Mouse (Mus musculus) midbrain, postnatal 0 days (tissue): ENCODE data around the gene Zfp599. TPM values are rescaled to one million over a fixed set of nuclear protein-coding genes. Genes with fewer than 3 reads are reported as not detected.

Source experiments
- ATAC-seq: fragments of 200-750 bp; cut with Nextera tagmentation; 2 replicates; pipeline ENCODE4 v1.8.0; 2017; ENCODE audit warnings: moderate number of reproducible peaks, mild to moderate bottlenecking, moderate TSS enrichment, moderate library complexity; ENCODE audit not compliant: low FRiP score
- DNase-seq: peaks from one replicate; pipeline ENCODE4 v3.0.0-alpha.2; 2015; ENCODE audit warnings: low spot score
- H3K27ac ChIP-seq: fragments of 300-500 bp; sonication (generic); 2 replicates; pipeline ENCODE4 v1.5.1; 2014; ENCODE audit warnings: low read depth, mild to moderate bottlenecking, low read length, mixed read lengths
- H3K27me3 ChIP-seq: fragments of 300-500 bp; sonication (generic); 2 replicates; pipeline ENCODE4 v1.6.1; 2014; ENCODE audit warnings: low read length, control low read depth, mixed read lengths; ENCODE audit not compliant: insufficient read depth
- H3K36me3 ChIP-seq: fragments of 300-500 bp; sonication (generic); 2 replicates; pipeline ENCODE4 v1.6.1; 2014; ENCODE audit warnings: low read length, control low read depth, mixed read lengths; ENCODE audit not compliant: insufficient read depth
- H3K4me1 ChIP-seq: fragments of 300-500 bp; sonication (generic); 2 replicates; pipeline ENCODE4 v1.6.1; 2014; ENCODE audit warnings: mild to moderate bottlenecking, control low read depth, antibody characterized with exemption, low read length, mixed read lengths; ENCODE audit not compliant: insufficient read depth
- H3K4me2 ChIP-seq: fragments of 300-500 bp; sonication (generic); 2 replicates; pipeline ENCODE4 v1.6.1; 2014; ENCODE audit warnings: low read depth, mild to moderate bottlenecking, low read length, mixed read lengths; ENCODE audit not compliant: poor library complexity, severe bottlenecking
- H3K4me3 ChIP-seq: fragments of 300-500 bp; sonication (generic); 2 replicates; pipeline ENCODE4 v1.5.1; 2014; ENCODE audit warnings: low read depth, mild to moderate bottlenecking, low read length, moderate library complexity
- H3K9ac ChIP-seq: fragments of 300-500 bp; sonication (generic); replicated peaks from 2 replicates; pipeline ENCODE4 v1.6.1; 2014; ENCODE audit warnings: mild to moderate bottlenecking, low read length, moderate library complexity, mixed read lengths; ENCODE audit not compliant: poor library complexity, severe bottlenecking
- H3K9me3 ChIP-seq: fragments of 300-500 bp; sonication (generic); 2 replicates; pipeline ENCODE4 v1.6.1; 2016; ENCODE audit warnings: low read length, control low read depth
- CTCF ChIP-seq: IDR thresholded peaks from 2 replicates; pipeline ENCODE4 v1.5.1; 2016; ENCODE audit warnings: antibody characterized with exemption, mild to moderate bottlenecking
- WGBS: fragments of 180-500 bp; shearing (Covaris S2); extraction: QIAGEN DNeasy Blood & Tissue Kit; methylation state at CpG from one replicate; pipeline ENCODE4 v1.1.7; 2014; 5-methylcytosine and 5-hydroxymethylcytosine counted together
- polyA plus RNA-seq: library from polyadenylated mRNA; unstranded; fragments of >200 nt; fragmentation: Nextera tagmentation; extraction: Ambion mirVana; gene quantifications from 2 replicates; pipeline ENCODE4 v1.2.1, GENCODE M21; 2015
- total RNA-seq: library from RNA; depleted of rRNA; stranded (reverse); fragments of >200 nt; gene quantifications from 2 replicates; pipeline ENCODE4 v1.2.3, GENCODE M21; 2014; rRNA removed

Zfp599 gene
- total and polyA plus RNA-seq, 2 experiments from 2014 or later = 4.7 to 7.2 TPM

DNA sequence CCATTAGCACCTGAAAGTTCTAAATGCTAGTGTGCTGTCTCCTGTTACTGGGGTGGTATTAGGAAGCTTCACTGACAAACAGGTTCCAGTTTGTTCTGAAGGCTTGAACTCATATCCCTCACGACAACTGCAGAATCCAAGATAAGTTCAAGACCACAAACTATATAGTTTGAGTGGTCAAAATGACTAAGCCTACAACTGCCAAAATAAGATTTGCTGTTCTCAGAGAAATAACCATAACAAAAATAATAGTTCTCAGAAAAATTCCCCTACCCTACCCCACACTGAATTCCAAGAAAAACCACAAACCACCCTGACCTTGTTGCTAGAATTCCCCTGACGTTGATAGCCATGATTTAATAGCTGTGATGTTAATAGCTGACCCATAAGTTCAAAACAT is 45.1 kb downstream of the Zfp599 start:
- Histone ChIP-seq H3K9ac (no peak overlapping the region), H3K27me3 (no peaks in the 10 kb centered on the region), H3K9me3 (no peaks in the 10 kb centered on the region), H3K4me1 (no peaks in the 10 kb centered on the region), H3K27ac (no peak overlapping the region), H3K36me3 (no peaks in the 10 kb centered on the region), H3K4me2 (no peak overlapping the region), H3K4me3 (no peak overlapping the region)
- DNase-seq (no peak), ATAC-seq (no peak)
- 95% methylated on average over 2 of the region's 2 CpGs for WGBS
- TF ChIP-seq CTCF = no peak

DNA sequence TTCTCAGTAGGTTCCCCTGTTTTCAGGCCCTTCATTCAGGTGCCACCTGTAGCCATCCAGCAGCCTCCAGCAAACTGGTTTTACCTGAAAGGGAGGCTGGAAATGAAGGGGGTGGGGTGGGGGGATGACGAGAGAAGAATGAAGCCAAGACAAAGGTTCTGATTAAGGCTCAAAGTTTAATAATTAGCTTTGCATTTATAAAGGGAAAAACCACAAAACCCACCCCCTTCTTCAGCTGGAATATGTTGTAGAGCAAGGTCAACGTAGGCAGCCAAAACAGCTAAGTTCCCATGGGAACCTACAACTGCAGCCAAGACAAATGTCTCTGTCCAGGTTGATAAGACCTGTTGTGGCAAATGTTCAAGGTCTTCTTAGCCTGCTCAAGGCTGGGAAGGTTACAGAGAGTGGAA is 45.9 kb downstream of the Zfp599 start:
- no peak overlapping the region for H3K9ac ChIP-seq
- H3K4me1 ChIP-seq = no peaks in the 10 kb centered on the region
- H3K4me3 ChIP-seq = no peak overlapping the region
- WGBS = 78% methylated on average over 2 of the region's 2 CpGs
- H3K9me3 ChIP-seq = no peaks in the 10 kb centered on the region
- DNase-seq = no peak
- ATAC-seq = no peak
- H3K36me3 ChIP-seq = no peaks in the 10 kb centered on the region
- no peak overlapping the region for H3K4me2 ChIP-seq
- H3K27me3 ChIP-seq = no peaks in the 10 kb centered on the region
- no peak overlapping the region for H3K27ac ChIP-seq
- no peak for TF ChIP-seq CTCF

Other genes starting within 250 kb of the Zfp599 start
- 215 and 239 TPM in 2 replicates for gene Elavl3, start 207.9 kb downstream of the Zfp599 start, total RNA-seq
- gene Elavl3, start 207.9 kb downstream of the Zfp599 start, polyA plus RNA-seq = 75.2 and 78.7 TPM in 2 replicates
- 4.1 TPM in 1 of 2 replicates, not detected in the other for gene Gm49318, start 188.6 kb downstream of the Zfp599 start, total RNA-seq
- gene Gm49318, start 188.6 kb downstream of the Zfp599 start, polyA plus RNA-seq = 0.25 and 0.36 TPM in 2 replicates
- gene Zfp653, start 188.5 kb downstream of the Zfp599 start, total RNA-seq = 30.0 and 33.1 TPM in 2 replicates
- gene Zfp653, start 188.5 kb downstream of the Zfp599 start, polyA plus RNA-seq = 14.2 and 15.1 TPM in 2 replicates
- 49.6 and 56.3 TPM in 2 replicates for gene Ecsit, start 174.5 kb downstream of the Zfp599 start, total RNA-seq
- 55.0 and 57.2 TPM in 2 replicates for gene Ecsit, start 174.5 kb downstream of the Zfp599 start, polyA plus RNA-seq
- gene Cnn1, start 160.7 kb downstream of the Zfp599 start, total RNA-seq = 1.2 and 1.3 TPM in 2 replicates
- gene Cnn1, start 160.7 kb downstream of the Zfp599 start, polyA plus RNA-seq = 0.77 and 0.92 TPM in 2 replicates
- 129 and 132 TPM in 2 replicates for gene Elof1, start 142.7 kb downstream of the Zfp599 start, total RNA-seq
- gene Elof1, start 142.7 kb downstream of the Zfp599 start, polyA plus RNA-seq = 161 and 178 TPM in 2 replicates
- 1.0 and 2.9 TPM in 2 replicates for gene Acp5, start 124.2 kb downstream of the Zfp599 start, total RNA-seq
- 0.47 and 0.79 TPM in 2 replicates for gene Acp5, start 124.2 kb downstream of the Zfp599 start, polyA plus RNA-seq
- 27.0 and 40.8 TPM in 2 replicates for gene Pigyl, start 103.0 kb downstream of the Zfp599 start, total RNA-seq
- gene Pigyl, start 103.0 kb downstream of the Zfp599 start, polyA plus RNA-seq = 120 and 122 TPM in 2 replicates
- 0.22 and 2.0 TPM in 2 replicates for gene Zfp872, start 71.8 kb downstream of the Zfp599 start, total RNA-seq
- 0.29 and 0.31 TPM in 2 replicates for gene Zfp872, start 71.8 kb downstream of the Zfp599 start, polyA plus RNA-seq
- gene Zfp809, start 34.2 kb downstream of the Zfp599 start, total RNA-seq = 8.2 and 10.2 TPM in 2 replicates
- 5.8 and 6.3 TPM in 2 replicates for gene Zfp809, start 34.2 kb downstream of the Zfp599 start, polyA plus RNA-seq
- 31.1 and 37.8 TPM in 2 replicates for gene Zfp810, start 47.8 kb upstream of the Zfp599 start, total RNA-seq
- gene Zfp810, start 47.8 kb upstream of the Zfp599 start, polyA plus RNA-seq = 24.9 and 27.5 TPM in 2 replicates
- gene Anln, start 129.3 kb upstream of the Zfp599 start, total RNA-seq = 3.6 and 6.0 TPM in 2 replicates
- gene Anln, start 129.3 kb upstream of the Zfp599 start, polyA plus RNA-seq = 1.3 and 1.7 TPM in 2 replicates
- gene 9530077C05Rik, start 151.6 kb upstream of the Zfp599 start, total RNA-seq = 18.7 and 21.5 TPM in 2 replicates
- gene 9530077C05Rik, start 151.6 kb upstream of the Zfp599 start, polyA plus RNA-seq = 19.3 and 20.2 TPM in 2 replicates
- gene Gm17545, start 194.4 kb upstream of the Zfp599 start, total RNA-seq = not detected in 2 replicates
- not detected in 2 replicates for gene Gm17545, start 194.4 kb upstream of the Zfp599 start, polyA plus RNA-seq
- 59.4 and 60.4 TPM in 2 replicates for gene Rp9, start 209.8 kb upstream of the Zfp599 start, total RNA-seq
- 75.8 and 81.7 TPM in 2 replicates for gene Rp9, start 209.8 kb upstream of the Zfp599 start, polyA plus RNA-seq
- gene Bbs9, start 215.8 kb upstream of the Zfp599 start, total RNA-seq = 38.2 and 40.0 TPM in 2 replicates
- 19.7 and 22.6 TPM in 2 replicates for gene Bbs9, start 215.8 kb upstream of the Zfp599 start, polyA plus RNA-seq